Mouse (Mus musculus) heart, postnatal 25 days (tissue): ENCODE results near the gene Bsn. TPM values are rescaled to one million over a fixed set of nuclear protein-coding genes. Genes with fewer than 3 reads are reported as not detected.

Experiments used
- DNase-seq: peaks from one replicate; pipeline ENCODE4 v3.0.0; 2022; ENCODE audit warnings: low spot score
- intact Hi-C: fragments of 180-260 bp; cut with DNase I; formaldehyde crosslinking; loops from one replicate; pipeline ENCODE4 v1.15.1; 2025
- total RNA-seq, 2 experiments: library from RNA; stranded (reverse); gene quantifications; 2 replicates each; pipeline ENCODE4 v1.2.3; 2021

Bsn gene
- total RNA-seq, 2 experiments from 2014 or later = 0.03 TPM

GRCm38 (mm10) chr9:108132373-108132772 is 57.8 kb downstream of the Bsn start:
- intact Hi-C loops = no loop called here
- no peak for DNase-seq

- intact Hi-C loops = no loop called here
- DNase-seq = no peak
These were observed 58.7 kb downstream of the Bsn start for GRCm38 (mm10) chr9:108131502-108131901.

- intact Hi-C loops = no loop called here
- no peak for DNase-seq
These were observed 60.9 kb downstream of the Bsn start for GRCm38 (mm10) chr9:108129042-108129948.

GRCm38 (mm10) chr9:108128248-108128647 is 61.9 kb downstream of the Bsn start:
- DNase-seq = no peak
- intact Hi-C loops = no loop called here

- intact Hi-C loops = no loop called here
These were observed 63.6 kb downstream of the Bsn start for GRCm38 (mm10) chr9:108126436-108127180.

GRCm38 (mm10) chr9:108125731-108126130 is 64.5 kb downstream of the Bsn start:
- intact Hi-C loops = no loop called here
- DNase-seq = no peak

More at GRCm38 (mm10) chr9:108126436-108127180, 63.6 kb downstream of the Bsn start:
- no peak for DNase-seq

- DNase-seq = no peak
- intact Hi-C loops = no loop called here
These were observed 66.3 kb downstream of the Bsn start for GRCm38 (mm10) chr9:108123916-108124315.

GRCm38 (mm10) chr9:108121170-108121969 is 68.8 kb downstream of the Bsn start:
- intact Hi-C loops = no loop called here
- DNase-seq = no peak

- DNase-seq = no peak
- intact Hi-C loops = no loop called here
These were observed 69.5 kb downstream of the Bsn start for GRCm38 (mm10) chr9:108120671-108121070.

GRCm38 (mm10) chr9:108119891-108120411 is 70.2 kb downstream of the Bsn start:
- intact Hi-C loops = no loop called here
- no peak for DNase-seq

GRCm38 (mm10) chr9:108117143-108117542 is 73.0 kb downstream of the Bsn start:
- intact Hi-C loops = no loop called here
- no peak for DNase-seq

- DNase-seq = no peak
- intact Hi-C loops = no loop called here
These were observed 74.7 kb downstream of the Bsn start for GRCm38 (mm10) chr9:108115290-108116077.

GRCm38 (mm10) chr9:108112719-108113340 is 77.4 kb downstream of the Bsn start:
- no peak for DNase-seq
- intact Hi-C loops = no loop called here

GRCm38 (mm10) chr9:108111593-108112121 is 78.5 kb downstream of the Bsn start:
- intact Hi-C loops = no loop called here
- no peak for DNase-seq

GRCm38 (mm10) chr9:108111101-108111592 is 79.0 kb downstream of the Bsn start:
- DNase-seq = no peak
- intact Hi-C loops = no loop called here

- no peak for DNase-seq
- intact Hi-C loops = no loop called here
These were observed 80.0 kb downstream of the Bsn start for GRCm38 (mm10) chr9:108110160-108110559.

GRCm38 (mm10) chr9:108107867-108108266 is 82.3 kb downstream of the Bsn start:
- no peak for DNase-seq
- intact Hi-C loops = no loop called here

- DNase-seq = no peak
- intact Hi-C loops = no loop called here
These were observed 84.1 kb downstream of the Bsn start for GRCm38 (mm10) chr9:108106090-108106489.

- DNase-seq = no peak
- intact Hi-C loops = no loop called here
These were observed 84.7 kb downstream of the Bsn start for GRCm38 (mm10) chr9:108105549-108105863.
